Mouse (Mus musculus) lung, postnatal 4 days (tissue): ENCODE results near the gene Sugct.
"Not testable (repeated sequence)": the region's sequence is repeated elsewhere in the genome, so short reads cannot be mapped to it uniquely, and the experiment has no call there.

ENCODE experiments used
- DNase-seq, 2 experiments: peaks; one replicate each; pipeline ENCODE4 v3.0.0; 2021

Gene Sugct

DNA sequence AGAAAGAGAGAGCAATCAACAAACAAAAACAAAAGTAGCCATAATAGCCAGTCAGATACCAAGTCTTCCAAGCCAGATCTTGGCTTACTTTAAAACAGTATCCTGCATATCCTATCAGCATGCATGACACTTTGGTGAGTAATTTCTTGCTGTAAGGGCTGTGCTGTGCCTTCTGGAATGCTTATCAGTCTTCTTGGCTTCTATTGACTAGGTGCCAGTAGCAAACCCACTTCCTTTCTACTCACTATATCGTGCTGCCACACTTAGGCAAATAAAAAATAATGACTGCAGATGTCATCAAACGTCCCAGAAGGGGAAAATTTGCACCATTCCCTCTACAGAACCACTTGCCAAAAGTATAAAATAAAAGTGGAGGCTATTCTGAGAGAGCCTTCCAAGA, 848.1 kb downstream of the Sugct start:
- DNase-seq, result no peak

DNA sequence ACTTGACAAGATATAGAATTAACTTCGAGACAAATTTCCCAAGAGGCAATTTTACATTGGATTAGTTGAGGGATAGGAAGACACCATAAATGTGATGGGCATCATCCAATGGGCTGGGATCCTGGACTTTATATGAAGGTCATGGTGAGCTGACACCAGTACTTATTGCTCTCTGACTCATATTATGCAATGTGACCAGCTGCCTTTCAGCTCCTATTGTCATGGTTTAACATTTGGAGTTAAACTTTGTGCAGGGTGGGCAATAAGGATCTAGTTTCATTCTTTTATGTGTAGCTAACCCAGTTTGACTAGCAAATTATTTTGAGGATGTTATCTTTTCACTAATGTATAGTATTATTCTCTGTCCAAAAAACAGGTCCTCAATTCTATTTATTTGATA, 854.4 kb downstream of the Sugct start:
- no peak for DNase-seq

DNA sequence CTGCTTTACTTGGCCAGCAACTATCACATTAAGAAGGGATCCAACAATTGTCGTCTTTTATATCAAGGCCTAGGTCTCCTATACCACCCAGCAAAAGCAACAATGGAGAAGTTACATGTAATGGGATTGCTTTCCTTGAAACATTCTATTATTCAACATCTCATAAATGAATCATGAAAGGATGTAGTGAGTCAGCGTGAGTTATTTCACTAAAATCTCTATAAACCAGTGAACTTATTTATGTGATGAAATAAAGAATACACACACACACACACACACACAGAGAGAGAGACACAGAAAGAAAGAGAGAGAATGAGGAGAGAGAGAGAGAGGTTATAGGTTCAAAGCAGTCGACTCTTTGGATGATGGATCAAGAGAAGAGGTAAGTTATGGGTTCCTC, 856.9 kb downstream of the Sugct start:
- DNase-seq, result no peak

DNA sequence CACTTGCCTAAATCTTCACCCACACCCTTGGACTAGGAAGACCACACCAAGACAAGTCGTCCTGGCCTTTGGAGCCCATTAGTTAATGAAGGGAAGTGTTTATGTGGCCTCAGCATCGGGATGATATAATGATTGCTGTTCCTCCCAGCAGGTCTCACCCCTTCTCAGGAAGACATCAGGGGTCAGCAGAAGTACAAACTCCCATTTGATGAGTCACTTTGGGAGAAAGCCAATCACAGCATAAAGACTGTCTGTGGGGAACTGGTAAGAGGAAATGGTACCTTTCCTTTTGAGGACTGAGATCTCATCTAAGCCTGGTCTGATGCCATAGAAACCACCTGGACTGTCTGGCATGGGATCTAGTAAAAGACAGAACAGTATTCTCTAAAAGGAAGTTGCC, 860.2 kb downstream of the Sugct start:
- no peak for DNase-seq

DNA sequence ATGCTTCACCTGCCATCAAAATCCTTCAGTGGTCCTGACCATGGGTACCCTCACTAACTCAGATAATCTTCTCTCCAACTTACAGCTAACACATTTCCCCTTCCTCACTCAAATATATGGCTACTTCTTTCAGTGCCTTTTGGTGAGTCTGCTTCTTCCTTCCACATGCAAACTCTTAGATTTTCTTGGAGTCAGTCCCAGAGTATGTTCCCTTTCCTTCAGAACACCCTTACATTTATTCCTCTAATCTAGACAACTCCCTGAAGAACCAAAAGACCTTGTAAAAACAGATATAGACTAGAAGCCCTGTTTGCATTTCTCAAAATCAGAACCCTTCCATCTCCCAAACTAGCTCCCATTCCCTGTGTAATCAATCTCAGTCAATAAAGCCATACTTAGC, 862.3 kb downstream of the Sugct start:
- DNase-seq, result no peak

DNA sequence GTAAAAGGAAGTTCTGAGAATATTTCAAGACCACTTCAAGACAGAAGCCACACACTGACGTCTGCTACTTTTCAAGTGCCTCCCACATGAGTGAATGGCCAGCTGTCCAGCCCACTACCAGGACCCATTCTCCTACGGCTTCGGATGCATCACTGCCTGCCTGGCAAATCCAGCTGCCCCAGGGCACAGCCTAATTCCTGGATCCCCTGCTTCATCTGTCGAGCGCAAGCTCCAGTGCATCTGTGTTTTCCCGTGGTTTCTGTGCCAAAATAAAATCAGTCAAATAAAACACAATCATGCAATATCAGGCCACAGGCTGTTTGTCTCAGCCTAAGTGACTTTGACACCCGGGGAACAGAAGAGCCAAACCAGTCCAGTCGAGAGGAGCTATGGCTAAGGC, 863.5 kb downstream of the Sugct start:
- DNase-seq, result no peak

DNA sequence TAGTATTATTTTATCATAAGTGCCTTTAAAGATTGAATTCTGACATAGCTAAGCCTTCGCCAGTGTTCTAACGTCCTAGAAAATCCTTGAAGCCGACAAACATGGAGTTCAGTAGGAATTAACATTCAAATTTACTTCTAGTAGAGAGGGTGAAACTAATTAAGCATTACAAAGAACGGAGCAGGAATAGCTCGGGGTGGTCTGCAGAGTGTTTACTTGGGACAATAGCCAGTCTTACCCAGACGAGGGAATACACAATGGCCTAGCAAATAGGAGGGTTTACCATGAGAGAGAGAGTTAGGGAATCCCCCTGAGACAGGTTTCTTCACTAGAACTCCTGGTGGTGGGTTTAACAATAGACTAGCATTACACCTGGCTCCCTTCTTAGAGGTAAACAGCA, 865.1 kb downstream of the Sugct start:
- not testable (repeated sequence) for DNase-seq

DNA sequence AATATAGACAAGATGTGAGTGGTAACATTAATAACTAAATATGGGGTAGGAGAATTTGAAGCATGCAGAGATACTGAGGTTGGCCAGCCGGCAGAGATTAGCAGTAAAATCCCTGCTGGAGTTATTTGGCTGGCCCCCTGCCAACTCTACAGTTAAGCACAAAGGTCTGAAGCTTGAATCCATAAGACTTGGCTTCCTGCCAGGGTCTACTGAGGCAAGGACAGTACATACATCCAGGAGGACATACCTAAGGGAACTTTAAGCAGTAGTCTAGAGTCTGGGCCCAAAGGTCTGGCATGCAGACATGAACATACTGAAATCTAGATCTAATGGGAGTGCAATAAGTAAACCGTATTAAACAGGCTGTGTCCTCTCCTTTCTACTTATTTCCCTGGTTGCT, 865.8 kb downstream of the Sugct start:
- no peak for DNase-seq

DNA sequence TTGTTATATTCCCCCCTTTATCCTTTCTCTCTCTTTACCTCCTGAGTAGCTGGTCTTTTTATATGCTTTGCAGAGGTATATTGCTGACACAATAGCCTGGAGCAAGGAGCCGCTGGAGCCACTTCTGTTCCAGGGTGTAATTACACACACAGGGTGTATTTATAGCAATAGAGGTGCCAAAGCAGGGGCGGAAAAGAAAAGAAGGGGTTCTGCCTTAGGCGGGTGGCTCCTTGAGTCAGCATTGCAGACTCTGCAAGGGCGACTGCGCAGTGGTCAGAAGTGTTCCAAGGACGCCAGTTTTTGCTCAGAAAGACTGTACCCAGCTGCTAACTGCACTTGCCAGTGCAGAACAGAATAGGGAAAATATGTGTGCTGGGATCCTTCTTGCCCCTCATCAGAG, 869.7 kb downstream of the Sugct start:
- no peak for DNase-seq

DNA sequence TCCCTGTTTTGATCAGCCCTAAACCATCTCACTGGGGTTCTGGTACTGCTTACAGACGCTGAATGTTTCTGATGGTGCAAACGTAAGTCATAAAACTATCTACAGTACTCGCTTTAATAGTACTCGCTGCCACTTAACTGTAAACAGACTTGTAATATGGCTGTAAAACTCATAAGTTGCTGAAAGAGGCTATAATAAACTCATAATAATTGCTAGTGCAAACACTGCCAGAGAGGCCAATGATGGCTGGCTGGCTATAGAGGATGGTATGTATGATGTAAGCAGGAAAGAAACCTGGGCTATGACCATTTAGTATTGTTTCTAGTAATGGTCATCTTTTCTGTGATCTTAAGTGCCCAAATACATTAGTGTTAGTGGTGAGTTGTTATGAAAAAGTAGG, 873.6 kb downstream of the Sugct start:
- no peak for DNase-seq

DNA sequence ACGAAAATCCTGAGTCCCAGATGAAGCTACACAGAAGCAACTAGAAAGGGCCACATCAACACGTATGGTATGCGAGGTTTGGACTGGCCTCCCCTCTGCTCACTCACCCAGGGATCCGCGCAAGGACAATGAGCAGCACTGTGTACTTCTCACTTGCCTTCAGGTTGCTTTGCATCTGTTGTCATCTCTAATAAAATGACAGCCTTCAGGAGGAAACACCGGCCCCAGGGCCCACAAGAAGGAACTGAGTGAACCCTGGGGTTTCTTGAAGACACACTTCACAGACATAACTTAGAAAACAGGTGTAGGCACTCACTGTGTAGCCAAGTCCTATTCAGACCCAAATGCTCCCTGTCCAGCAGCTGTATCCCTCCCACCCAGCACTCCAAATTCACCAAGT, 877.9 kb downstream of the Sugct start:
- no peak for DNase-seq

DNA sequence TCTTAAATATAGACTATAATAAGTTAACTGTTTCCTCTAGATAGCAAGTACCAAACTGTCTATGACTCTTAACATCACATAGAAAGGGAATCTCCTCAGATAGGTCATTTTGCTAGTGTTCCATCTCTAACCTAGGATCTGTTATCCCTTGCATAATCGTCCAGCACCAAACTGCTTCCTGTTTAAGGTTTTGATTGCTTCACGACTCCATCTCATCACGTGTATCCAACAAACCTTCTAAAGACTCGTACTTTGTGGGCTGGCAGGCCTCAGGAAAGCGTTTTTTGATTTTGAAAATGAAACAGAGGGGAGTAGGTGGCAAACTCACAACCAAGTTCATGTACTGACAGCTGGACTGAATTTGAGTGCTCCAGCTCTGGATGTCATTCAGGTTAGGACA, 878.6 kb downstream of the Sugct start:
- DNase-seq, result no peak

DNA sequence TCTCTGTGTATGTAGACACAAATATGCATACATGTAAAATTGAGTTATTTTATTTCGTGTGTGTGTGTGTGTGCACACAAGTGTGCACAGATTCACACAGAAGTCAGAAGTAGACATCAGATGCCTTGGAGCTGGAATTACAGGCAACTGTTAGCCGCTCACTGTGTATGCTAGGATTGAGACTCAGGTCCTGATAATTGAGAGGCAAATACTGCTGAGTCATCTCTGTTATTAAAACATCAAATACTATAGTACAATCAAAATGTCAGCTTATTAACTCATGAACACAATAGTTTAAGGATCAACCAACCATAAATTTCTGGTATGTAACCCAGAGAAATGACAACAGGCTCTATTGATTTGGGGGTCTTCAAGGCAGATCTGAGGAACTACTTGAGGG, 883.1 kb downstream of the Sugct start:
- DNase-seq, result no peak
